Mouse (Mus musculus): ENCODE measurements at regions not wholly inside any gene's neighbourhood (a gene's known extent, or its start where the extent isn't known, plus 50 kb on each side); places are given as distances from the start of the nearest gene placed in this dataset.
A peak's percentile ranks its signal among the peaks of the same experiment; 100 is the strongest.

DNA sequence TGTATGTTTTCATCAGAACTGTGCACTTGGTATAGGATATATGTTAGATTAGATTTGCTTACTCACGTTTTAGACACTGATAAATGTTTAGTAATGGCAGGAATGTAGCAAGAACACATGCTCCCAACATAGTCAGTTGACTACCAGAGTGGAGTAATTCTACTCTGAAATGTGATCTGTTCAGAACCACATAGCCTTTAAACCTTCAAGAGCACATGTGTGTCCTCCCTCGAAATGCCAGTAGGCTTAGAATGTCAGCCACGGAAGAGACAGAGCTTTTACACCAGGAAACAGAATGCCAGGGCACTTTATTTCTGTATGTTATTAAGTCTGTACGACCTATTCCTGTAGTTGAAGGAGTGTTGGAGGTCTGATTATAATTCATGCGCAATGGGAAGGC is 51.3 kb upstream of the Cd28 start:
- H3K4me2 ChIP-seq (ENCODE audit: low read depth, low read length): no peak overlapping the region
- no peak overlapping the region for H3K27ac ChIP-seq (ENCODE audit: low read length)
- H3K27me3 ChIP-seq (ENCODE audit: control insufficient read depth, insufficient read depth, low read length): no peaks in the 10 kb centered on the region
- no peak overlapping the region for H3K4me3 ChIP-seq (ENCODE audit: low read length)
- WGBS: 67% methylated on average over 5 of the region's 5 CpGs
- no peak for ATAC-seq (replicated peaks; ENCODE audit: extremely low read depth, insufficient read depth, low FRiP score)
- peaks cover 16% of the 10 kb centered on the region; the same call in 1 of the 2 replicates for H3K4me1 ChIP-seq (ENCODE audit: control insufficient read depth, insufficient read depth, low read length)
- H3K36me3 ChIP-seq (ENCODE audit: control insufficient read depth, insufficient read depth): no peaks in the 10 kb centered on the region
- no peaks in the 10 kb centered on the region for H3K9me3 ChIP-seq (replicated peaks; ENCODE audit: control insufficient read depth, low read length)
- no peak overlapping the region for H3K9ac ChIP-seq (ENCODE audit: low read length)

GRCm38 (mm10) chr1:60662301-60662986 is 54.2 kb upstream of the Cd28 start:
- H3K4me1 ChIP-seq (ENCODE audit: control insufficient read depth, insufficient read depth, low read length): peaks cover 11% of the 10 kb centered on the region; the same call in 1 of the 2 replicates
- H3K27ac ChIP-seq (ENCODE audit: low read length): peak overlapping the region; percentile 15
- 21% methylated on average over 9 of the region's 9 CpGs for WGBS
- no peaks in the 10 kb centered on the region for H3K27me3 ChIP-seq (ENCODE audit: control insufficient read depth, insufficient read depth, low read length)
- H3K9ac ChIP-seq (ENCODE audit: low read length): no peak overlapping the region
- ATAC-seq (replicated peaks; ENCODE audit: extremely low read depth, insufficient read depth, low FRiP score): no peak; the same call in 1 of the 2 replicates
- no peak overlapping the region for H3K4me3 ChIP-seq (ENCODE audit: low read length)
- no peaks in the 10 kb centered on the region for H3K36me3 ChIP-seq (ENCODE audit: control insufficient read depth, insufficient read depth)
- H3K9me3 ChIP-seq (replicated peaks; ENCODE audit: control insufficient read depth, low read length): no peaks in the 10 kb centered on the region
- H3K4me2 ChIP-seq (ENCODE audit: low read depth, low read length): 0 out of 2 replicates have a peak overlapping the region, but pooled peaks have one; percentile 25

DNA sequence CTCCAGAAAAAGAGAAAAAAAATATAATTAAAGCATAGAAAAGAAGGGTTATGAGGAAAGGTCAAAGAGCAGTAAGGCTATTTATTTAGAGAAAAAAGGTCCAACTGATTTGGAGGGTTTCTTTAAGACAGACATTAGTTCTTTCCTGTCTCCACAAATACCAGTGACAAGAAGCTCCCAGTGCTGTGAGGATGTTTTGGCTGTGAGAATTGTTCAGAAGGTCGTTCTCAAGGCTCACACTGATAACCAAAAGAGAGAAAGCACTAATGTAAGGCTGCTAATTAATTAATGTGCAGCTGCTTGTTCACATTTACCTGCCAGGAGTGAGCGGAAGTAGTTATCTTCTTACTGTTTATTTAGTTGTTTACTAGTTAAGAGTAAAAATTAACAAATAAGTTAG is 54.7 kb upstream of the Cd28 start:
- H3K4me2 ChIP-seq (ENCODE audit: low read depth, low read length): no peak overlapping the region
- peaks cover 11% of the 10 kb centered on the region; the same call in 1 of the 2 replicates for H3K4me1 ChIP-seq (ENCODE audit: control insufficient read depth, insufficient read depth, low read length)
- H3K4me3 ChIP-seq (ENCODE audit: low read length): no peak overlapping the region
- no peak overlapping the region for H3K9ac ChIP-seq (ENCODE audit: low read length)
- H3K9me3 ChIP-seq (replicated peaks; ENCODE audit: control insufficient read depth, low read length): no peaks in the 10 kb centered on the region
- H3K36me3 ChIP-seq (ENCODE audit: control insufficient read depth, insufficient read depth): no peaks in the 10 kb centered on the region
- no peaks in the 10 kb centered on the region for H3K27me3 ChIP-seq (ENCODE audit: control insufficient read depth, insufficient read depth, low read length)
- 47% methylated on average over 2 of the region's 2 CpGs for WGBS
- peak overlapping the region; percentile 15 for H3K27ac ChIP-seq (ENCODE audit: low read length)
- no peak for ATAC-seq (replicated peaks; ENCODE audit: extremely low read depth, insufficient read depth, low FRiP score)

- Histone ChIP-seq H3K4me2 (ENCODE audit: low read depth, low read length) (no peak overlapping the region), H3K9ac (ENCODE audit: low read length) (no peak overlapping the region), H3K36me3 (ENCODE audit: control insufficient read depth, insufficient read depth) (no peaks in the 10 kb centered on the region), H3K27me3 (ENCODE audit: control insufficient read depth, insufficient read depth, low read length) (no peaks in the 10 kb centered on the region), H3K4me1 (ENCODE audit: control insufficient read depth, insufficient read depth, low read length) (peaks cover 23% of the 10 kb centered on the region), H3K27ac (ENCODE audit: low read length) (no peak overlapping the region), H3K9me3 (replicated peaks; ENCODE audit: control insufficient read depth, low read length) (no peaks in the 10 kb centered on the region), H3K4me3 (ENCODE audit: low read length) (no peak overlapping the region)
- no peak for ATAC-seq (replicated peaks; ENCODE audit: extremely low read depth, insufficient read depth, low FRiP score)
- 76% methylated on average over 1 of the region's 1 CpGs for WGBS
Measured at GRCm38 (mm10) chr1:60659604-60660003, 57.0 kb upstream of the Cd28 start.

DNA sequence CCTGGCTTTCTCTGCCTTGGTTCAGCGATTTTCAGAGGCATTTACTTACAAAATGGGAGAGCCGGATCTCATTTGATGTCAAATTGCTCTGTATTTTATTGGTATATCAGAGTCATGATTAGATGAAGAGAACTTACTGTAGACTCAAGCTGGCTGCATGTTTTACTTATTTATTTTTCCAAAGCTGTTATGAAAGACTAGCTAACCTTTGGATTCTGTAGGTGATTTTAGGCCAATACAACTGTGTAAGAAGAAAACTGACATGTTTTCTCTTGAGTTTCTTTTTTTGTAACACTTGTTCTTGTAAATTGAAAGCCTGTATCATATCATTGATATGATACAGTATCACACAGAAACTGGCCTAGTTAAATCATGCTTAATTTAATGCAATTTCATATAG is 57.6 kb upstream of the Cd28 start:
- Histone ChIP-seq H3K4me2 (ENCODE audit: low read depth, low read length) (no peak overlapping the region), H3K4me1 (ENCODE audit: control insufficient read depth, insufficient read depth, low read length) (peaks cover 23% of the 10 kb centered on the region), H3K36me3 (ENCODE audit: control insufficient read depth, insufficient read depth) (no peaks in the 10 kb centered on the region), H3K9me3 (replicated peaks; ENCODE audit: control insufficient read depth, low read length) (no peaks in the 10 kb centered on the region), H3K9ac (ENCODE audit: low read length) (no peak overlapping the region), H3K27ac (ENCODE audit: low read length) (no peak overlapping the region), H3K4me3 (ENCODE audit: low read length) (no peak overlapping the region), H3K27me3 (ENCODE audit: control insufficient read depth, insufficient read depth, low read length) (no peaks in the 10 kb centered on the region)
- ATAC-seq (replicated peaks; ENCODE audit: extremely low read depth, insufficient read depth, low FRiP score): no peak
- 83% methylated on average over 2 of the region's 2 CpGs for WGBS

DNA sequence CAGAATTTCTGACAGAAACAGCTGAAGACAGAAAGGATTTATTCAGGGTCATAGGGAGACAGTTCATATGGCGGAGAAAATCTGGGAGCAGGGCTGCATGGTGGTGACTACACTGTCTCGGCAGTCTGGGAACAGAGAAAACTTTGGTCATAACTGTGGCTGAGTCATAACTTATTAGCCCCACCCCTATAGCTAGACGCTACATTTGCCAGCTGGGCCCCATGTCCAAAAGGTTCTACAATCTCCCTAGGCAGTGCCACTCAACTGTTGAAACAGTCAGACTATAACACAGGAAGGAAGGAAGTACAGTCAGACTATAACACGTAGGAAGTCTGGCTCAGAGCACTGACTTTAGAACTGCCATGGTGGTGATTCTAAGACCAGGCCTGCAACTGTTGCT is 58.2 kb upstream of the Cd28 start:
- Histone ChIP-seq H3K9ac (ENCODE audit: low read length) (no peak overlapping the region), H3K27me3 (ENCODE audit: control insufficient read depth, insufficient read depth, low read length) (no peaks in the 10 kb centered on the region), H3K4me3 (ENCODE audit: low read length) (no peak overlapping the region), H3K9me3 (replicated peaks; ENCODE audit: control insufficient read depth, low read length) (no peaks in the 10 kb centered on the region), H3K36me3 (ENCODE audit: control insufficient read depth, insufficient read depth) (no peaks in the 10 kb centered on the region), H3K4me2 (ENCODE audit: low read depth, low read length) (no peak overlapping the region), H3K4me1 (ENCODE audit: control insufficient read depth, insufficient read depth, low read length) (peaks cover 23% of the 10 kb centered on the region), H3K27ac (ENCODE audit: low read length) (no peak overlapping the region)
- WGBS: 70% methylated on average over 4 of the region's 4 CpGs
- ATAC-seq (replicated peaks; ENCODE audit: extremely low read depth, insufficient read depth, low FRiP score): no peak

- no peak overlapping the region for H3K4me2 ChIP-seq (ENCODE audit: low read depth, low read length)
- peaks cover 27% of the 10 kb centered on the region for H3K4me1 ChIP-seq (ENCODE audit: control insufficient read depth, insufficient read depth, low read length)
- no peaks in the 10 kb centered on the region for H3K9me3 ChIP-seq (replicated peaks; ENCODE audit: control insufficient read depth, low read length)
- ATAC-seq (replicated peaks; ENCODE audit: extremely low read depth, insufficient read depth, low FRiP score): no peak
- no peak overlapping the region for H3K27ac ChIP-seq (ENCODE audit: low read length)
- H3K36me3 ChIP-seq (ENCODE audit: control insufficient read depth, insufficient read depth): no peaks in the 10 kb centered on the region
- no peaks in the 10 kb centered on the region for H3K27me3 ChIP-seq (ENCODE audit: control insufficient read depth, insufficient read depth, low read length)
- no peak overlapping the region for H3K4me3 ChIP-seq (ENCODE audit: low read length)
- H3K9ac ChIP-seq (ENCODE audit: low read length): no peak overlapping the region
- 73% methylated on average over 6 of the region's 6 CpGs for WGBS
Measured at GRCm38 (mm10) chr1:60657511-60657910, 59.1 kb upstream of the Cd28 start.

DNA sequence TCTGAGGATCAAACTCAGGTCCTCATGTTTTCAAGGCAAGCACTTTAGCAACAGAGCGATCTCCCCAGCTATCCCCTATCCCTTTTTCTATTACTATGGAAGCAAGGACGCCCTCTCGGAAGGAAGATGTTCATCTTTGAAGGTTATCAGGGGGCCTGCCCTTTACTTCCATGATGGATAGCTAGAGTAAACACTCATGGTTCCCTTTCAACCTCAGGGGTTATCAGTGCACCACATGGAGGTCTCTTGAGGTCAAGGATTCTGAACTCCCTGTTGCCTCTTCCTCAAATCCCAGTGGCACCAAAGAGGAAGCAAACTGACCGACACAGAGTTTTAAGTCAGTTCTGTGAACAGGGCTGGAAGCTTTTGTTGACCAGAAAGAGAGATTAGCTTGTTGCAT is 59.6 kb upstream of the Cd28 start:
- Histone ChIP-seq H3K4me2 (ENCODE audit: low read depth, low read length) (no peak overlapping the region), H3K27ac (ENCODE audit: low read length) (no peak overlapping the region), H3K9me3 (replicated peaks; ENCODE audit: control insufficient read depth, low read length) (no peaks in the 10 kb centered on the region), H3K4me1 (ENCODE audit: control insufficient read depth, insufficient read depth, low read length) (peaks cover 27% of the 10 kb centered on the region), H3K9ac (ENCODE audit: low read length) (no peak overlapping the region), H3K36me3 (ENCODE audit: control insufficient read depth, insufficient read depth) (no peaks in the 10 kb centered on the region), H3K4me3 (ENCODE audit: low read length) (no peak overlapping the region), H3K27me3 (ENCODE audit: control insufficient read depth, insufficient read depth, low read length) (no peaks in the 10 kb centered on the region)
- 63% methylated on average over 4 of the region's 4 CpGs for WGBS
- no peak for ATAC-seq (replicated peaks; ENCODE audit: extremely low read depth, insufficient read depth, low FRiP score)

DNA sequence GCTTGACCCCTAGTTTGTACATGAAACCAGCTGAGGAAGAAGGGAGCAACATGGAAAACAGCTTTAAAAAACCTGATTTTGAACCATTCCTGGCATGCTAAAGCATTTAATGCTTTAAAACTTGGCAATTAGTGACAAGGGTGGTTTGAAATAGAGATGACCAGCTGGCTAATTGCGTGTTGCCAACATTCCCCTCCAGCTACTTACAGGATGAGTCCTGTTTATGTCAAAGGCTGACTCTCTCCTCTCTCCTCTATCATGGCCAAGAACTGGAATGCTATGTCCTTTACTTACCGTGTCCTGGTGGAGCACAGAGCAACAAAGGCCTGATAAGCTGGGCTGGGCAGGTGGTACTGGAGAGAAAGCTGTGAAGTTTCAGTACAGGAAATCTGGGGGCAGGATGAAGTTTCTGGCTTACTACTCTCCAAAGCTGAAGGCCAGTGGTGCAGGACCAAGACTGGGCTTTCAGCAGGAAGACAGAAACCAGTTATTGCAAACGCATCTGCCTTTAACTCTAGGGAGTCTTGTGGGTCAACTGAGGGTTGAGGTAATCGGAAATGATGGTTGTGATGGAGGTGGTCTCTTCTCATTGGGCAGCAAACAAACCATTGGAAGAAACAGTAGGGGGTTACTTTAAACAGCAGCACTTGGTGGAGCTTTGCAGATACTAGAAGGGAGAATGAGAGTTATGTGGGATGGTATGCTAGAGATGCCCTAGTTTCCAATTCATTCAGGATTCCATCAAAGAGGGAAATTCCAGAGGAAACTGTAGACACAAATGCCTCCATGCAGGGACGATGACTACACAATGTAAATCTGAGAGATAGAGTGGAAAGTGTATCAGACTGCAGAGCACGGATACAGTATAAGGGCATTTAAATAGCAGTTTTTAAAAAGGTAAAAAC is 60.7 kb upstream of the Cd28 start:
- Histone ChIP-seq H3K27ac (ENCODE audit: low read length) (peak overlapping the region; percentile 53), H3K27me3 (ENCODE audit: control insufficient read depth, insufficient read depth, low read length) (no peaks in the 10 kb centered on the region), H3K36me3 (ENCODE audit: control insufficient read depth, insufficient read depth) (no peaks in the 10 kb centered on the region), H3K4me3 (ENCODE audit: low read length) (no peak overlapping the region), H3K4me2 (ENCODE audit: low read depth, low read length) (no peak overlapping the region), H3K9ac (ENCODE audit: low read length) (no peak overlapping the region), H3K4me1 (ENCODE audit: control insufficient read depth, insufficient read depth, low read length) (peaks cover 29% of the 10 kb centered on the region), H3K9me3 (replicated peaks; ENCODE audit: control insufficient read depth, low read length) (no peaks in the 10 kb centered on the region)
- no peak for ATAC-seq (replicated peaks; ENCODE audit: extremely low read depth, insufficient read depth, low FRiP score)
- 46% methylated on average over 6 of the region's 6 CpGs for WGBS

Data from heart, embryonic 16.5 days (tissue).